Mouse (Mus musculus): ENCODE results near the gene Defb21. TPM values are rescaled to one million over a fixed set of nuclear protein-coding genes. Genes with fewer than 3 reads are reported as not detected.

Defb21 gene
- polyA plus RNA-seq, 1 experiment from 2014 or later, result not detected

DNA sequence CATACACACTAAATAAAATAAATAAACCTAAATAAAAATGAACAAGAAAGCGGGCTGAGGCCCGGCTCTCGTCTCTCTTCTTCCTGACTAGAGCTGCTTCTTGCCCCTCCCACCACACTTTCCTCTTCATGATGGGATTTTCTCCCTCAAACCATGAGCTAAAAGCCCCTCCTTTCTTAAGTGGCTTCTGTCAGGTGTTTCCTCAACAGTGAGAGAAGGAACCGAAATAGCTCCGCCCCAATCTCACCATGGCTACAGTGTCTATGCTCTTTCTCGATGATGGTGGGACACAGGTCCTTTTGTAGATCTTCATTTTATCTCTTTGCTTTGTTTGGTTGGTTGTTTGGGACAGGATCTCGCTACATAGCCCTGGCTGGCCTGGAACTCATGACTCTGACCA, 15.9 kb upstream of the Defb21 start:
- H3K4me2 ChIP-seq (ENCODE audit: low read length), result no peak overlapping the region
- WGBS, result 81% methylated on average over 7 of the region's 7 CpGs
- no peaks in the 10 kb centered on the region for H3K27me3 ChIP-seq (replicated peaks; ENCODE audit: control insufficient read depth, insufficient read depth, low read length)
- H3K9me3 ChIP-seq (ENCODE audit: control insufficient read depth, low read length), result no peaks in the 10 kb centered on the region
- no peak overlapping the region for H3K27ac ChIP-seq (ENCODE audit: low read depth)
- no peak overlapping the region for H3K9ac ChIP-seq (ENCODE audit: low read length)
- DNase-seq (ENCODE audit: low spot score) (no peak), ATAC-seq (replicated peaks; ENCODE audit: low FRiP score, low TSS enrichment, low read depth) (no peak)
- no peaks in the 10 kb centered on the region for H3K36me3 ChIP-seq (ENCODE audit: control insufficient read depth, insufficient read depth, low read length)
- no peaks in the 10 kb centered on the region for H3K4me1 ChIP-seq (replicated peaks; ENCODE audit: control insufficient read depth, insufficient read depth, low read length)
- no peak overlapping the region for H3K4me3 ChIP-seq (ENCODE audit: low read depth, low read length)

DNA sequence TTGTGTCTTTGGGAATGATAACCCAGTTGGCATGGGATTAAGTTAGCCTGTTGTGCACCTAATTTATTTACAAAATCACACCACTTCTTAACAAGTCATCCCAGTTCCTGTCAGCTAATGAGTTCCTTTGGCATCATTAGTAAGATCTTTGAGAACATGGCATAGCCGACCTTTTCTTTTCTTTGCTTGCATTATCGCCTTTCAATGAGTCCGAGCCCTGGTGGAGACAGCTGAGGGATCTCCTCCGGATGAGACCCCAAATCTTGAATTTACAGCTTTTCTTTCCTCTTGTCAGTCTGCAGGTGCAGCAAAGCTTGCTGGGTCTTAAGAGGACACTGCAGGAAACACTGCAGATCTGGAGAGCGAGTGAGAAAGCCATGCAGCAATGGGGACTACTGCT, 3.5 kb upstream of the Defb21 start, which contains the start of gene Gm17416:
TSS of gene Gm17416 (plus strand) at position 301 of the 400 bp plus-strand sequence.
- H3K4me1 ChIP-seq (replicated peaks; ENCODE audit: control insufficient read depth, insufficient read depth, low read length), result no peaks in the 10 kb centered on the region
- no peaks in the 10 kb centered on the region for H3K9me3 ChIP-seq (ENCODE audit: control insufficient read depth, low read length)
- no peak within 1 kb of the TSS for H3K27ac ChIP-seq (ENCODE audit: low read depth)
- WGBS, result 90% methylated on average over 5 of the region's 5 CpGs
- H3K4me3 ChIP-seq (ENCODE audit: low read depth, low read length), result no peak within 1 kb of the TSS
- ATAC-seq (replicated peaks; ENCODE audit: low FRiP score, low TSS enrichment, low read depth) (no peak), DNase-seq (ENCODE audit: low spot score) (no peak)
- no peak within 1 kb of the TSS for H3K4me2 ChIP-seq (ENCODE audit: low read length)
- H3K36me3 ChIP-seq (ENCODE audit: control insufficient read depth, insufficient read depth, low read length), result no peaks in the 10 kb centered on the region
- no peak within 1 kb of the TSS for H3K9ac ChIP-seq (ENCODE audit: low read length)
- H3K27me3 ChIP-seq (replicated peaks; ENCODE audit: control insufficient read depth, insufficient read depth, low read length), result no peaks in the 10 kb centered on the region

DNA sequence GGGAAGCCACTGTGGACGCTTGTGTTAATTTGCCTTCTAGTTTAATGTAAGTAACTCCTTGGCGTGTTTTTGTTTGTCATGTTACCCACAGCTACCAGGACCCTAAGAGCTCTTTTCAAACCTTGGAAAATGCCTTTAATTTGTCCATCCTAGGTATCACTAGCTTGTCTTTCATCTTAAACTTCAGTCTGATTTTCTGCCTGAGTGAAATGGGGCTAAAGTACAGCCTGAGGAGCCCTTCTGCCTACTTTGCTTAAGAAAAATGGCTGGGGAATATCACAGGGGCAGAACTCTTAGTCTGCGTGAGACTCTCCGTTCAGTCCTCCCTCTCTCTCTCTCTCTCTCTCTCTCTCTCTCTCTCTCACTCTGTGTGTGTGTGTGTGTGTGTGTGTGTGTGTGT, 2.7 kb upstream of the Defb21 start:
- no peak for ATAC-seq (replicated peaks; ENCODE audit: low FRiP score, low TSS enrichment, low read depth)
- no peaks in the 10 kb centered on the region for H3K27me3 ChIP-seq (replicated peaks; ENCODE audit: control insufficient read depth, insufficient read depth, low read length)
- H3K9ac ChIP-seq (ENCODE audit: low read length), result no peak overlapping the region
- no peaks in the 10 kb centered on the region for H3K9me3 ChIP-seq (ENCODE audit: control insufficient read depth, low read length)
- H3K36me3 ChIP-seq (ENCODE audit: control insufficient read depth, insufficient read depth, low read length), result no peaks in the 10 kb centered on the region
- H3K4me3 ChIP-seq (ENCODE audit: low read depth, low read length), result no peak overlapping the region
- no peaks in the 10 kb centered on the region for H3K4me1 ChIP-seq (replicated peaks; ENCODE audit: control insufficient read depth, insufficient read depth, low read length)
- no peak overlapping the region for H3K4me2 ChIP-seq (ENCODE audit: low read length)
- no peak for DNase-seq (ENCODE audit: low spot score)
- H3K27ac ChIP-seq (ENCODE audit: low read depth), result no peak overlapping the region
- WGBS, result 74% methylated on average over 4 of the region's 4 CpGs

DNA sequence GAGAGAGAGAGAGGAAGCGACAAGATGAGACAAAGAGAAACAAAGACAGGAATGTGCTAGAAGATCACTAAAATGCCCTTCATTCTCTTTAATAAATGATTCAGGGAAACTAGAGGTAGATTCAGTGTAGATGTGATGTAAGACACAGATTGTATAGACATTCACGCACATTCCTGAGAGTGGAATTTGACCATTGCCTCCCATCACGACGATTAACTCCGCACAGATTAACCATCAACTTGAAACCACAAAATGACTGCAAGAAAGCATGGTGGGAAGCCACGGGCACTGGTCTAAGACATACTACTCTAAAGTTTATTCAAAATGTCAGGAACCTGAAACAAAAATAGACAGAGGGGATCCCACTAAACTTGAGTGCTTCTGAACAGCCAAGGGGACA, 2.2 kb upstream of the Defb21 start:
- H3K27me3 ChIP-seq (replicated peaks; ENCODE audit: control insufficient read depth, insufficient read depth, low read length), result no peaks in the 10 kb centered on the region
- no peaks in the 10 kb centered on the region for H3K36me3 ChIP-seq (ENCODE audit: control insufficient read depth, insufficient read depth, low read length)
- H3K4me1 ChIP-seq (replicated peaks; ENCODE audit: control insufficient read depth, insufficient read depth, low read length), result no peaks in the 10 kb centered on the region
- no peaks in the 10 kb centered on the region for H3K9me3 ChIP-seq (ENCODE audit: control insufficient read depth, low read length)
- no peak overlapping the region for H3K27ac ChIP-seq (ENCODE audit: low read depth)
- ATAC-seq (replicated peaks; ENCODE audit: low FRiP score, low TSS enrichment, low read depth) (no peak), DNase-seq (ENCODE audit: low spot score) (no peak)
- 59% methylated on average over 6 of the region's 6 CpGs for WGBS
- H3K4me2 ChIP-seq (ENCODE audit: low read length), result no peak overlapping the region
- H3K4me3 ChIP-seq (ENCODE audit: low read depth, low read length), result no peak overlapping the region
- H3K9ac ChIP-seq (ENCODE audit: low read length), result no peak overlapping the region

DNA sequence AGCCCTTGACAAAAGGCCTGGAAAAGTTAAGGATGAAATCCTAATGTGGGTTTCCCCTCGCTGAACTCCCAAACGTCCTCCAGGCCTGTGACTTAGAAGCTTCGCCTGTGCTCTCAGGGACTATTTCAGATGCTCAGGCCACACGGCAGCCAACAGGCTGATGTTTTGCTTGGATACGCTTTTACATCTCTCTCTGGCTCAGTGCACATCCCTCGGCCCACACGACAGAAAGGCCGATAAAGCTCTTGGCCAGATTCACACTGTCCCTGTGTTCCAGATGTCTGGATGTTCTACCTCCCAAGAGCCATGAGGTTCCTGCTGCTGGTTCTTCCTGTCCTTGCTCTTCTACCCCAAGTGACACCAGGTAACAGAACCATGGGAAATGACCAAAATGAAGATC, 940 bp downstream of the Defb21 start:
- DNase-seq (ENCODE audit: low spot score) (no peak), ATAC-seq (replicated peaks; ENCODE audit: low FRiP score, low TSS enrichment, low read depth) (no peak)
- Histone ChIP-seq H3K27ac (ENCODE audit: low read depth) (no peak overlapping the region), H3K4me2 (ENCODE audit: low read length) (no peak overlapping the region), H3K36me3 (ENCODE audit: control insufficient read depth, insufficient read depth, low read length) (no peaks in the 10 kb centered on the region), H3K4me1 (replicated peaks; ENCODE audit: control insufficient read depth, insufficient read depth, low read length) (no peaks in the 10 kb centered on the region), H3K4me3 (ENCODE audit: low read depth, low read length) (no peak overlapping the region), H3K9ac (ENCODE audit: low read length) (no peak overlapping the region), H3K9me3 (ENCODE audit: control insufficient read depth, low read length) (no peaks in the 10 kb centered on the region), H3K27me3 (replicated peaks; ENCODE audit: control insufficient read depth, insufficient read depth, low read length) (no peaks in the 10 kb centered on the region)
- 89% methylated on average over 8 of the region's 8 CpGs for whole genome bisulfite sequencing

DNA sequence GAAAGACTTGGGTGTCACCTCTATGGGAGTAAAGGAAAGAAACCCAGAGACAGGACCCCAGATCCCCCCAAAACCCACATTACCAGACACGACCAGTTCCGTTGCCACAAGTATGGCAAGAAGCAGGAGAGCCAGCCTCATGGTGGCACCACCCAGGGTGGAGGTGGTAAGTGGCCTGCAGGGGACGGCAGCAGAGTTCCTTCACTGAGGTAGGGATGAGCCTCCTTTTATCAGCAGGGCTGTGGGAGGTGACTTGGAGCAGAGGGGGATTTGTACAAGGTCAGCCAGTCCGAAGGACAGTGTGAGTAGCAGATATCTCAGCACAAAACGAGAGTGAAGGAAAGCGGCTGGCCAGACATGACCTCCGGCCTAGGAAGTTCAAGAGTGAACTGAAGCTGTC, 7.6 kb downstream of the Defb21 start, which contains the start of gene Defb19:
TSS of gene Defb19 (minus strand) at position 206 of the 400 bp plus-strand sequence.
- 62% methylated on average over 7 of the region's 7 CpGs for WGBS
- no peak for ATAC-seq (replicated peaks; ENCODE audit: low FRiP score, low TSS enrichment, low read depth)
- H3K4me2 ChIP-seq (ENCODE audit: low read length), result no peak within 1 kb of the TSS

DNA sequence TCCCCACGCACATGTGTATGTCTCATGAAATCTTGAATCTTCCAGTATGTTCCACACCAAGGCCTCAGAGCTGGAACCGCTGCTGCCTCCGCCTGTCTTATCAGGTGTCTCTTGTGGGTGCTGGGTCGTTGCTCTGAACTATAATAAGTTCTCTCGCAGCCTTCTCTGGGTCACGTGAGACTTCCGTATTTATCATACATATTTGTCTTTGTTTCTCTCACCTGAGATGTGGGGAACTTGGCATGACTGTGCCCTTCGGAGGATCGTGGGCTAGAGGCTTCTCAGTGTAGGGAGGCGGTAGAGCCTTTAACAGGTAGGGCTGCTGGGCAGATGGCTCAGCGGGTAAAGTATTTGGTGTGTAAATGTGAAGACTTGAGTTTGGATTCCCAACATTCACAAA, 8.1 kb downstream of the Defb21 start:
- 83% methylated on average over 11 of the region's 11 CpGs for WGBS

More for the DNA sequence above, 7.6 kb downstream of the Defb21 start, which contains the start of gene Defb19:
- Histone ChIP-seq H3K36me3 (ENCODE audit: control insufficient read depth, insufficient read depth, low read length) (no peaks in the 10 kb centered on the region), H3K27me3 (replicated peaks; ENCODE audit: control insufficient read depth, insufficient read depth, low read length) (no peaks in the 10 kb centered on the region), H3K4me1 (replicated peaks; ENCODE audit: control insufficient read depth, insufficient read depth, low read length) (no peaks in the 10 kb centered on the region), H3K9ac (ENCODE audit: low read length) (no peak within 1 kb of the TSS), H3K27ac (ENCODE audit: low read depth) (no peak within 1 kb of the TSS), H3K9me3 (ENCODE audit: control insufficient read depth, low read length) (no peaks in the 10 kb centered on the region), H3K4me3 (ENCODE audit: low read depth, low read length) (no peak within 1 kb of the TSS)
- DNase-seq (ENCODE audit: low spot score), result no peak

DNA sequence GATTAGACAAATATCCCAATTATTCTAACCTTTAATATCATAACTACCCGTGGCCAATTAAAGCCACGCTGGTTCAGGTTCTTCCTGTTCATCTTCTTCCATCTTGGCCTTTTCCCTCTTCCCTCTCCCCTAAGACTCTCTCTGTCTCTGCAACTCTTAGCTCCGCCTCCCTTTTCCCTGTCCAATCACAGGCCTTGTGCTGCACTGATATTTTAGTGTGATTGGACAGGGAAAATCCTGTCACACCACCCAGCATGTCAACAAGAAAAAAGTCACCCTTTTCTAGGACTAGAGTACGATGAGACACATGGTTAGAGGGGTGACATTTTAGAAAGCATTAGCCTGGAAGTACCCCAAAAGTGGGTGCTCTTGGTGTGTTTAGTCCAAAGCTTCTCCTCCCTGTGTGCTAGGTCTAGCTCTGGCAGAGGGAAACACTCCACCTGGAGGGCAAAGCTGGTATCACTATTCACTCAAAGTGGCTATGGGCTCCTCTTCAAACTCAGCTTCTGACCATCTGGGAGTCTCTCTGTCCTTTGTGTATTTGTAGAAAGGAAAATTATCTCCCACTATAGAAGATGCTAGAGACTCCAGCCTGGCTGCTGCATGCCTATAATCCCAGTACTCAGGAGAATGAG, 14.5 kb downstream of the Defb21 start:
- ATAC-seq (replicated peaks; ENCODE audit: low FRiP score, low TSS enrichment, low read depth), result no peak
- no peak for DNase-seq (ENCODE audit: low spot score)
- H3K27me3 ChIP-seq (replicated peaks; ENCODE audit: control insufficient read depth, insufficient read depth, low read length), result no peaks in the 10 kb centered on the region
- no peaks in the 10 kb centered on the region for H3K36me3 ChIP-seq (ENCODE audit: control insufficient read depth, insufficient read depth, low read length)
- no peaks in the 10 kb centered on the region; the same call in 1 of the 2 replicates for H3K4me1 ChIP-seq (replicated peaks; ENCODE audit: control insufficient read depth, insufficient read depth, low read length)
- no peaks in the 10 kb centered on the region for H3K9me3 ChIP-seq (ENCODE audit: control insufficient read depth, low read length)
- H3K4me3 ChIP-seq (ENCODE audit: low read depth, low read length), result no peak overlapping the region
- no peak overlapping the region for H3K9ac ChIP-seq (ENCODE audit: low read length)
- WGBS, result 83% methylated on average over 4 of the region's 4 CpGs
- H3K4me2 ChIP-seq (ENCODE audit: low read length), result no peak overlapping the region
- no peak overlapping the region for H3K27ac ChIP-seq (ENCODE audit: low read depth)

More for the DNA sequence above, 8.1 kb downstream of the Defb21 start:
- Histone ChIP-seq H3K4me1 (replicated peaks; ENCODE audit: control insufficient read depth, insufficient read depth, low read length) (no peaks in the 10 kb centered on the region), H3K4me2 (ENCODE audit: low read length) (no peak overlapping the region), H3K4me3 (ENCODE audit: low read depth, low read length) (no peak overlapping the region), H3K36me3 (ENCODE audit: control insufficient read depth, insufficient read depth, low read length) (no peaks in the 10 kb centered on the region), H3K9me3 (ENCODE audit: control insufficient read depth, low read length) (no peaks in the 10 kb centered on the region), H3K27ac (ENCODE audit: low read depth) (no peak overlapping the region), H3K9ac (ENCODE audit: low read length) (no peak overlapping the region), H3K27me3 (replicated peaks; ENCODE audit: control insufficient read depth, insufficient read depth, low read length) (no peaks in the 10 kb centered on the region)
- DNase-seq (ENCODE audit: low spot score), result no peak
- no peak for ATAC-seq (replicated peaks; ENCODE audit: low FRiP score, low TSS enrichment, low read depth)

DNA sequence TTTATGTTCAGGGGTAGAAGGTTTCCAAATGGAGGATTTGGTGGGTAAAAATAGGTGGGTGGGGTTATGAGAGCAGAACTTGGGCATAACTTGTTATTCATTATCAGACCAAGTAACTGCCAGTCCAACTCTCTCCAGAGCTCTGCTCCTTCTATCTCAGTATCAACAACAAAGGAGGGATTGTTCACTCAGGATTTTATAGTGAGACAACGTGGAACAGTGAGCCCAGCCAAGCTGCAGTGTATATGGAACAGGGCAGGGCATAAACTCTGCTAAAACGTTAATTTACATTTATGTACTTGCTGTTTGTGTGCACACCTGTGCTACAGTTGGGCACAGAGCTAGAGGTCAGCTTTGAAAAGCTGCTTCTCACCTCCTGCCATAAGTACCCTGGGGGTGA, 15.9 kb downstream of the Defb21 start:
- no peaks in the 10 kb centered on the region for H3K9me3 ChIP-seq (ENCODE audit: control insufficient read depth, low read length)
- H3K4me1 ChIP-seq (replicated peaks; ENCODE audit: control insufficient read depth, insufficient read depth, low read length), result no peaks in the 10 kb centered on the region; the same call in 1 of the 2 replicates
- 35% methylated on average over 2 of the region's 2 CpGs for WGBS
- H3K4me2 ChIP-seq (ENCODE audit: low read length), result no peak overlapping the region
- ATAC-seq (replicated peaks; ENCODE audit: low FRiP score, low TSS enrichment, low read depth) (0 out of 2 replicates have a peak, but pooled peaks have one; percentile 37), DNase-seq (ENCODE audit: low spot score) (no peak)
- no peak overlapping the region for H3K9ac ChIP-seq (ENCODE audit: low read length)
- H3K27ac ChIP-seq (ENCODE audit: low read depth), result no peak overlapping the region
- H3K36me3 ChIP-seq (ENCODE audit: control insufficient read depth, insufficient read depth, low read length), result no peaks in the 10 kb centered on the region
- no peaks in the 10 kb centered on the region for H3K27me3 ChIP-seq (replicated peaks; ENCODE audit: control insufficient read depth, insufficient read depth, low read length)
- no peak overlapping the region for H3K4me3 ChIP-seq (ENCODE audit: low read depth, low read length)

Data from intestine, embryonic 14.5 days (tissue).